Comparison of ENCODE assay signal across 29 mouse cellular contexts in the genomic region with DNA sequence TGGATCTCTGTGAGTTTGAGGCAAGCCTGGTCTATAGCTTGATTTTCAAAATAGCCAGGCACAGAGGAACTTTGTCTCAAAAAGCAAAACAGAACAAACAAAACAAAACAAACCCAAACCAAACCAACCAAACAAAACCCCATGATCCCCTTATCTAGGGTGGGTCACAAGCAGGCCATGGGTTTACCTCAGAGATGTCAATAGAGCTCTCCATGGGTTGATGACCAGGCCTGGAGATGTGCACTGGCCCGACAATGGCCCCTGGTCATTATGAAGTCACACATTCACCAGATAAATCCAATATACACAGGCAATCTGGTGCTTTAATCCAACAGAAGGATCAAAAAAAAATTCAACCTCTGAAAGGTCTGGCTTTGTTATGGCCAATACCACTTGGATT.
"Had no signal": no experiment of that assay in that cellular context is flagged by ENCODE, and none has a peak within 500 bp of the region (broad histone marks: within the 10 kb centered on the region; RNA-seq: fewer than 3 reads in every experiment).

No protein-coding gene starts in this region.

- DNase-seq: left cerebral cortex, postnatal 4 days; liver; liver, embryonic 13.5 days; liver, postnatal 0 days; lung, adult 2 months; lung, embryonic 14.5 days; lung, postnatal 10 days; lung, postnatal 14 days; lung, postnatal 36 days; lung, postnatal 4 days; midbrain, embryonic 14.5 days had no signal

- H3K9me3 ChIP-seq: limb, embryonic 10.5 days; limb, embryonic 12.5 days; limb, embryonic 15.5 days; liver, embryonic 12.5 days; liver, embryonic 13.5 days; liver, embryonic 15.5 days; lung, embryonic 15.5 days; midbrain, embryonic 10.5 days; midbrain, embryonic 12.5 days; midbrain, embryonic 15.5 days; neural tube, embryonic 12.5 days; neural tube, embryonic 13.5 days had no signal

- H3K9ac ChIP-seq: limb, embryonic 12.5 days; limb, embryonic 13.5 days; limb, embryonic 15.5 days; liver, embryonic 12.5 days; liver, embryonic 13.5 days; liver, embryonic 14.5 days; liver, embryonic 15.5 days; liver, postnatal 0 days; lung, embryonic 14.5 days; lung, embryonic 15.5 days; midbrain, embryonic 12.5 days; midbrain, embryonic 15.5 days; neural tube, embryonic 12.5 days; neural tube, embryonic 13.5 days had no signal

- H3K4me2 ChIP-seq: limb, embryonic 12.5 days; limb, embryonic 13.5 days; limb, embryonic 15.5 days; liver, embryonic 11.5 days; liver, embryonic 12.5 days; liver, embryonic 13.5 days; liver, embryonic 15.5 days; lung, embryonic 14.5 days; lung, embryonic 15.5 days; midbrain, embryonic 12.5 days; midbrain, embryonic 15.5 days; neural tube, embryonic 12.5 days; neural tube, embryonic 13.5 days had no signal

- H3K4me3 ChIP-seq: limb, embryonic 10.5 days; limb, embryonic 12.5 days; limb, embryonic 13.5 days; limb, embryonic 15.5 days; liver, embryonic 12.5 days; liver, embryonic 13.5 days; liver, embryonic 15.5 days; lung, embryonic 15.5 days; megakaryocyte, embryonic 14.5 days; midbrain, embryonic 10.5 days; midbrain, embryonic 12.5 days; midbrain, embryonic 15.5 days; myocyte; neural tube, embryonic 12.5 days; neural tube, embryonic 13.5 days had no signal

- H3K4me1 ChIP-seq: limb, embryonic 10.5 days; limb, embryonic 12.5 days; limb, embryonic 13.5 days; limb, embryonic 15.5 days; liver, embryonic 12.5 days; liver, embryonic 13.5 days; liver, embryonic 15.5 days; lung, embryonic 15.5 days; midbrain, embryonic 10.5 days; midbrain, embryonic 12.5 days; midbrain, embryonic 15.5 days; neural tube, embryonic 12.5 days; neural tube, embryonic 13.5 days had no signal

- H3K27me3 ChIP-seq: limb, embryonic 12.5 days; limb, embryonic 13.5 days; limb, embryonic 15.5 days; liver, embryonic 12.5 days; liver, embryonic 13.5 days; liver, embryonic 15.5 days; lung, embryonic 15.5 days; megakaryocyte, embryonic 14.5 days; midbrain, embryonic 12.5 days; midbrain, embryonic 15.5 days; neural tube, embryonic 12.5 days; neural tube, embryonic 13.5 days had no signal

- ATAC-seq: liver, embryonic 12.5 days; midbrain, embryonic 15.5 days; midbrain, embryonic 16.5 days had no signal

- H3K27ac ChIP-seq: limb, embryonic 10.5 days; limb, embryonic 12.5 days; limb, embryonic 13.5 days; limb, embryonic 15.5 days; liver, embryonic 12.5 days; liver, embryonic 13.5 days; liver, embryonic 14.5 days; liver, embryonic 15.5 days; lung, embryonic 15.5 days; macrophage; midbrain, embryonic 10.5 days; midbrain, embryonic 12.5 days; midbrain, embryonic 15.5 days; neural tube, embryonic 12.5 days; neural tube, embryonic 13.5 days had no signal
